Mouse (Mus musculus) midbrain, embryonic 11.5 days (tissue): ENCODE data around the gene Scaf8. TPM values are rescaled to one million over a fixed set of nuclear protein-coding genes. Genes with fewer than 3 reads are reported as not detected.
"Not testable (repeated sequence)": the region's sequence is repeated elsewhere in the genome, so short reads cannot be mapped to it uniquely, and the experiment has no call there.

Source experiments
- ATAC-seq: fragments of 200-750 bp; cut with Nextera tagmentation; 2 replicates; pipeline ENCODE4 v1.8.0; 2017; ENCODE audit warnings: moderate TSS enrichment, moderate library complexity; ENCODE audit not compliant: low FRiP score
- DNase-seq: peaks from one replicate; pipeline ENCODE4 v3.0.0; 2015; ENCODE audit warnings: low spot score; ENCODE audit errors: missing footprints
- H3K27ac ChIP-seq: fragments of 300-500 bp; sonication (generic); 2 replicates; pipeline ENCODE4 v1.5.1; 2014; ENCODE audit warnings: low read depth, low read length
- H3K27me3 ChIP-seq: fragments of 300-500 bp; sonication (generic); 2 replicates; pipeline ENCODE4 v1.6.1; 2014; ENCODE audit warnings: mild to moderate bottlenecking, low read length, moderate library complexity, mixed read lengths; ENCODE audit not compliant: control insufficient read depth, insufficient read depth
- H3K36me3 ChIP-seq: fragments of 300-500 bp; sonication (generic); 2 replicates; pipeline ENCODE4 v1.6.1; 2014; ENCODE audit warnings: mild to moderate bottlenecking, low read length, moderate library complexity, mixed read lengths; ENCODE audit not compliant: control insufficient read depth, insufficient read depth
- H3K4me1 ChIP-seq: fragments of 300-500 bp; sonication (generic); 2 replicates; pipeline ENCODE4 v1.6.1; 2014; ENCODE audit warnings: low read length; ENCODE audit not compliant: control insufficient read depth, insufficient read depth
- H3K4me2 ChIP-seq: fragments of 300-500 bp; sonication (generic); 2 replicates; pipeline ENCODE4 v1.6.1; 2014; ENCODE audit warnings: mild to moderate bottlenecking, moderate library complexity
- H3K4me3 ChIP-seq: fragments of 300-500 bp; sonication (generic); 2 replicates; pipeline ENCODE4 v1.5.1; 2014; ENCODE audit warnings: low read depth, low read length
- H3K9ac ChIP-seq: fragments of 300-500 bp; sonication (generic); 2 replicates; pipeline ENCODE4 v1.6.1; 2014; ENCODE audit warnings: low read length
- H3K9me3 ChIP-seq: fragments of 300-500 bp; sonication (generic); 2 replicates; pipeline ENCODE4 v1.6.1; 2016; ENCODE audit warnings: low read length; ENCODE audit not compliant: control insufficient read depth
- WGBS: fragments of 180-500 bp; shearing (Covaris S2); extraction: QIAGEN DNeasy Blood & Tissue Kit; methylation state at CpG from one replicate; pipeline ENCODE4 v1.1.7; 2014; 5-methylcytosine and 5-hydroxymethylcytosine counted together
- polyA plus RNA-seq: library from polyadenylated mRNA; unstranded; fragments of >200 nt; fragmentation: Nextera tagmentation; extraction: Ambion mirVana; gene quantifications from 2 replicates; pipeline ENCODE4 v1.2.1, GENCODE M21; 2014

Scaf8 gene
- polyA plus RNA-seq, 1 experiment from 2014 or later: 25.8 TPM

GRCm38 (mm10) chr17:3180425-3180945 lies 65.7 kb downstream of the Scaf8 start:
- not testable (repeated sequence) for H3K27me3 ChIP-seq, DNase-seq, H3K36me3 ChIP-seq, H3K9ac ChIP-seq, H3K27ac ChIP-seq, H3K4me3 ChIP-seq, ATAC-seq, H3K4me2 ChIP-seq, H3K9me3 ChIP-seq, H3K4me1 ChIP-seq
- WGBS: 91% methylated on average over 1 of the region's 1 CpGs

- not testable (repeated sequence) for DNase-seq, H3K9me3 ChIP-seq, H3K27me3 ChIP-seq, H3K4me1 ChIP-seq, H3K9ac ChIP-seq, H3K4me2 ChIP-seq, ATAC-seq, H3K4me3 ChIP-seq, H3K27ac ChIP-seq
- H3K36me3 ChIP-seq: peaks cover 17% of the 10 kb centered on the region
Measured at GRCm38 (mm10) chr17:3195483-3195882, 80.7 kb downstream of the Scaf8 start.

- H3K27ac ChIP-seq: no peak overlapping the region
- H3K9ac ChIP-seq: no peak overlapping the region
- ATAC-seq (no peak), DNase-seq (no peak)
- no peaks in the 10 kb centered on the region for H3K4me1 ChIP-seq
- H3K27me3 ChIP-seq: no peaks in the 10 kb centered on the region
- no peaks in the 10 kb centered on the region for H3K9me3 ChIP-seq
- 90% methylated on average over 8 of the region's 8 CpGs for WGBS
- peaks cover 13% of the 10 kb centered on the region for H3K36me3 ChIP-seq
- H3K4me3 ChIP-seq: no peak overlapping the region
- no peak overlapping the region for H3K4me2 ChIP-seq
Measured at GRCm38 (mm10) chr17:3200328-3200727, 85.6 kb downstream of the Scaf8 start.

GRCm38 (mm10) chr17:3203916-3204315 lies 89.1 kb downstream of the Scaf8 start:
- Histone ChIP-seq H3K4me2 (no peak overlapping the region), H3K9ac (no peak overlapping the region), H3K27me3 (no peaks in the 10 kb centered on the region), H3K4me1 (no peaks in the 10 kb centered on the region), H3K36me3 (peaks cover 7% of the 10 kb centered on the region; the same call in 1 of the 2 replicates), H3K27ac (no peak overlapping the region), H3K4me3 (no peak overlapping the region), H3K9me3 (no peaks in the 10 kb centered on the region)
- DNase-seq (no peak), ATAC-seq (no peak)
- WGBS: 89% methylated on average over 4 of the region's 4 CpGs

GRCm38 (mm10) chr17:3204826-3205405 lies 90.1 kb downstream of the Scaf8 start:
- Histone ChIP-seq H3K9ac (no peak overlapping the region), H3K4me1 (no peaks in the 10 kb centered on the region), H3K36me3 (peaks cover 7% of the 10 kb centered on the region; the same call in 1 of the 2 replicates), H3K27ac (no peak overlapping the region), H3K27me3 (no peaks in the 10 kb centered on the region), H3K9me3 (no peaks in the 10 kb centered on the region), H3K4me3 (no peak overlapping the region), H3K4me2 (no peak overlapping the region)
- 92% methylated on average over 7 of the region's 7 CpGs for WGBS
- no peak for ATAC-seq
- no peak for DNase-seq

- no peak for DNase-seq
- H3K4me3 ChIP-seq: no peak overlapping the region
- H3K27ac ChIP-seq: no peak overlapping the region
- no peaks in the 10 kb centered on the region for H3K4me1 ChIP-seq
- no peak for ATAC-seq
- no peaks in the 10 kb centered on the region for H3K27me3 ChIP-seq
- H3K9ac ChIP-seq: no peak overlapping the region
- no peak overlapping the region for H3K4me2 ChIP-seq
- H3K36me3 ChIP-seq: peaks cover 3% of the 10 kb centered on the region; the same call in 1 of the 2 replicates
- WGBS: 88% methylated on average over 2 of the region's 2 CpGs
- no peaks in the 10 kb centered on the region for H3K9me3 ChIP-seq
Measured at GRCm38 (mm10) chr17:3206527-3207398, 92.0 kb downstream of the Scaf8 start.

GRCm38 (mm10) chr17:3207529-3208240 lies 92.9 kb downstream of the Scaf8 start:
- no peak overlapping the region for H3K4me2 ChIP-seq
- DNase-seq: no peak
- no peak overlapping the region for H3K27ac ChIP-seq
- H3K9me3 ChIP-seq: no peaks in the 10 kb centered on the region
- H3K36me3 ChIP-seq: peaks cover 3% of the 10 kb centered on the region; the same call in 1 of the 2 replicates
- H3K27me3 ChIP-seq: no peaks in the 10 kb centered on the region
- no peak overlapping the region for H3K4me3 ChIP-seq
- 89% methylated on average over 6 of the region's 6 CpGs for WGBS
- no peak overlapping the region for H3K9ac ChIP-seq
- no peak for ATAC-seq
- no peaks in the 10 kb centered on the region for H3K4me1 ChIP-seq

GRCm38 (mm10) chr17:3208471-3208870 lies 93.7 kb downstream of the Scaf8 start:
- no peak for DNase-seq
- WGBS: 87% methylated on average over 1 of the region's 1 CpGs

More at GRCm38 (mm10) chr17:3208471-3208870, 93.7 kb downstream of the Scaf8 start:
- no peaks in the 10 kb centered on the region for H3K4me1 ChIP-seq
- no peak overlapping the region for H3K4me3 ChIP-seq
- H3K9ac ChIP-seq: no peak overlapping the region
- no peaks in the 10 kb centered on the region for H3K27me3 ChIP-seq
- peaks cover 3% of the 10 kb centered on the region; the same call in 1 of the 2 replicates for H3K36me3 ChIP-seq
- H3K9me3 ChIP-seq: no peaks in the 10 kb centered on the region
- no peak overlapping the region for H3K27ac ChIP-seq
- no peak overlapping the region for H3K4me2 ChIP-seq
- ATAC-seq: no peak
